Mouse (Mus musculus) testis, postnatal 10 days (tissue): ENCODE results near the gene Ephb4.
A peak's percentile ranks its signal among the peaks of the same experiment; 100 is the strongest.

ENCODE experiments used
- DNase-seq: peaks from one replicate; pipeline ENCODE4 v3.0.0; 2021; ENCODE audit warnings: low spot score

The Ephb4 gene

GRCm38 (mm10) chr5:137373371-137373950, 23.6 kb downstream of the Ephb4 start:
- DNase-seq: no peak

GRCm38 (mm10) chr5:137374521-137375080, 24.7 kb downstream of the Ephb4 start:
- no peak for DNase-seq

GRCm38 (mm10) chr5:137375627-137376026, 25.7 kb downstream of the Ephb4 start:
- DNase-seq: no peak

- no peak for DNase-seq
These were observed 26.3 kb downstream of the Ephb4 start for GRCm38 (mm10) chr5:137376198-137376597.

GRCm38 (mm10) chr5:137376722-137377121, 26.8 kb downstream of the Ephb4 start:
- no peak for DNase-seq

- no peak for DNase-seq
These were observed 27.3 kb downstream of the Ephb4 start for GRCm38 (mm10) chr5:137377176-137377575.

GRCm38 (mm10) chr5:137377603-137378002, 27.7 kb downstream of the Ephb4 start:
- no peak for DNase-seq

GRCm38 (mm10) chr5:137381152-137381551, 31.2 kb downstream of the Ephb4 start:
- peak; percentile 80 for DNase-seq

GRCm38 (mm10) chr5:137383441-137383840, 33.5 kb downstream of the Ephb4 start:
- DNase-seq: no peak

- DNase-seq: no peak
These were observed 36.8 kb downstream of the Ephb4 start for GRCm38 (mm10) chr5:137386712-137387111.

GRCm38 (mm10) chr5:137391641-137392040, 41.7 kb downstream of the Ephb4 start:
- no peak for DNase-seq

- no peak for DNase-seq
These were observed 44.5 kb downstream of the Ephb4 start for GRCm38 (mm10) chr5:137394456-137394855.

- no peak for DNase-seq
These were observed 54.2 kb downstream of the Ephb4 start for GRCm38 (mm10) chr5:137404081-137404480.

GRCm38 (mm10) chr5:137409451-137409850, 59.5 kb downstream of the Ephb4 start:
- no peak for DNase-seq

GRCm38 (mm10) chr5:137410066-137410465, 60.2 kb downstream of the Ephb4 start:
- DNase-seq: no peak

GRCm38 (mm10) chr5:137410549-137410948, 60.6 kb downstream of the Ephb4 start:
- no peak for DNase-seq

- DNase-seq: no peak
These were observed 61.3 kb downstream of the Ephb4 start for GRCm38 (mm10) chr5:137411235-137411634.

- DNase-seq: no peak
These were observed 64.3 kb downstream of the Ephb4 start for GRCm38 (mm10) chr5:137414253-137414652.

- no peak for DNase-seq
These were observed 69.2 kb downstream of the Ephb4 start for GRCm38 (mm10) chr5:137419105-137419504.

- no peak for DNase-seq
These were observed 69.9 kb downstream of the Ephb4 start for GRCm38 (mm10) chr5:137419841-137420240.

GRCm38 (mm10) chr5:137425648-137426047, 75.7 kb downstream of the Ephb4 start:
- DNase-seq: no peak
